Mouse (Mus musculus) layer of hippocampus, postnatal 14 days (tissue): ENCODE results near the gene E2f1. TPM values are rescaled to one million over a fixed set of nuclear protein-coding genes. Genes with fewer than 3 reads are reported as not detected.

ENCODE experiments used
- DNase-seq, 2 experiments: peaks; one replicate each; pipeline ENCODE4 v3.0.0; 2021 to 2022; ENCODE audit warnings: low spot score in 2 of 2, mixed read lengths in 1 of 2
- long read RNA-seq, 2 experiments: library from polyadenylated mRNA; stranded (forward); transcript quantifications; one replicate each; pipeline ENCODE4 v2.0.0; 2021
- total RNA-seq, 2 experiments: library from RNA; stranded (reverse); gene quantifications; 2 replicates each; pipeline ENCODE4 v1.2.3; 2021

The E2f1 gene
- total RNA-seq, result 1 to 10 TPM; 7.1 to 8.0 TPM
- long read RNA-seq, experiment 1, transcript E2f1-202 (7 exons, 2,732 nt), result major isoform, 15 of 22 reads
- long read RNA-seq, experiment 1, transcript E2f1-201 (7 exons, 2,755 nt), result minor isoform, 6 of 22 reads
- long read RNA-seq, experiment 1, partial matches to known transcripts, result 1 of 22 reads
- long read RNA-seq, experiment 1, other reads (novel, unspliced or antisense), result 0 of 22 reads
- long read RNA-seq, experiment 2, transcript E2f1-202 (7 exons, 2,732 nt), result major isoform, 17 of 25 reads
- long read RNA-seq, experiment 2, partial matches to known transcripts, result 3 of 25 reads
- long read RNA-seq, experiment 2, other reads (novel, unspliced or antisense), result 2 of 25 reads

DNA sequence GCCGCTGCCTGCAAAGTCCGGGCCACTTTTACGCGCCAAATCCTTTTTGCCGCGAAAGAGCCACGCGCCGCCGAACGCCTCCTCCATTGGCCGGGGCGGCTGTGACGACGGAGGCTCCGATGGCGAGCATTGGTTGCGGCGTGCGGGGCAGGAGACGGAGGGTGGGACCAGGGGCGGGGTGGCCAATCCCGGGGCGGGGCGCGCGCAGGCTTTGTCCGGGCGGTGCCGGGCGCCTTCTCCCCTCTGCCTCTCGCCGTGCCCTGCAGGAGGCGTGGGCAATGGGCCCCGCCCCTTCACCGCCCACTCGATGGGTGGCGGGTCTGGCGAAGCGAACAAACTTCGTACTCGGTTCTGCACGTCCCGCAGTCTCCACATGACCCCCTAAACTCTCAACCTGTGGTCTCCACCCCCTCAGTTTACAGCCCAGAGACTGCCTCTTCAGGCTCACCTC, at the start of gene E2f1:
Gene E2f1, minus strand, starts transcription at position 57 of the 451 bp plus-strand sequence.
- DNase-seq, result peak; percentile 90 to 95

DNA sequence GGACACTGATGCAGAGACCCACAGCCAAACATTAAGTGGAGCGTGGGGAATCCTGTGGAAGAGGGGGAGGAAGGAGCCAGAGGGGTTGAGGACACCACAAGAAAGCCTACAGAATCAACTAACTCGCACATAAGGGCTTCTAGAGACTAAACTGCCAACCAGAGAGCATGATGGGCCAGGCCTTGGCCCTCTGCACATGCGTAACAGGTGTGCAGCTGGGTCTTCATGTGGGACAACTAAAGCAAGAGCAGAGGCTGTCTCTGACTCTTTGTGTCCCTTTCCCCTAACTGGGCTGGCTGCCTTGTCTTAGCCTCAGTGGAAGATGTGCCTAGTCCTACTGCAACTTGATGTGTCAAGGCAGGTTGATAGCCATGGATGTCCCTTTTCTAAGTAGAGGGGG, 47.4 kb upstream of the E2f1 start:
- no peak for DNase-seq

DNA sequence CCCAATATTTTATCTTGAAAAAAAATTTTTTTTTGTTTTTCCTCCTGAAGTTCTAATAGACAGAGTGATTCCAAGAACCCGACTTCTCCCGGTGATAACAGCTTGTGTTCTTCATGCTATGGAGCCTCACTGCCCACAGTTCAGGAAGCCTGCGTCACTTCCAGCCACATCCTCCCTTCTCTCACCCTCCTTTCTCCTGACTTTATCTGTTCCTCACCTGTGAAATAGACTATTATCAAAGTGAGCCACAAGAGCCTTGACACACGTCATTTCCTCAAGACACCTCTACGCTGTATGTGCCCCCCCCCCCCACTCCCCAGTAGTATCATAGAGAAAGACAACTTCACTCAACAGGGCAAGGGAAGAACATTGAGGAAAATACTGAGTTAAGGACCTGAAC, 46.0 kb upstream of the E2f1 start:
- DNase-seq, result no peak

DNA sequence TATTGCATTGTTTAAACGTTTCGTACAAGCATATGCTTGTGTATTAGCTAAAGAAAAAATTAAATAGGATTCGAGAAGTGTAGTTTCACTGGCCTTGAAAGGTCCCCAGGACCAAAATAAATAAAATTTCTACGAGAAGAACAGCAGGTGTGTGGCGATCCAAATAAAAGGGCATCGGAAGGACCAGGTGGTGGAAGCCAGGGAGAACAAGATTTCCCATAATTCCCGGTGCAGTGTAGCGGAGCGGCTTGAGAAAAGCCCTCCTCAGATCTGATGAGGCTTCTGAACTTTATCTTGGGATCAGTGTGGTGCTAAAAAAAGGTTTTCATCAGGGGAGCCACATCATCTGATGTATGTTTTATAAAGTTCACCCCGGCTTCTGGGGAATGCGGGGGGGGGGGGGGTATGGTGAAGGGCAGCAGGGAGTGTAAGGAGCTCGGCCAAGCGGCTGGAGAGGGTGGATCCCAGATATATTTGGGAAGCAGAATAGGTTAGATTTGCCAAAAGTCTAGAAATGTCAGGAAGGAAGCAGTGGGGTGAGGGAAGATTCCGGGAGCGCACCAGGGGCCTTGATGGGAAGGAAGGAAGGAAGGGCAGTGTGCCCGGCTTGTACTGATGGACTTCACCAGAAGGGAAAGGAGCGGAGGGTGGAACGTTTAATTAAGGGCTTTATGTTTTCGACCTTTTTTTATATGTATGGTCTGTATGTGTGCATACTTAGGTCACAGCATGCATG, 45.3 kb upstream of the E2f1 start:
- DNase-seq, result no peak

DNA sequence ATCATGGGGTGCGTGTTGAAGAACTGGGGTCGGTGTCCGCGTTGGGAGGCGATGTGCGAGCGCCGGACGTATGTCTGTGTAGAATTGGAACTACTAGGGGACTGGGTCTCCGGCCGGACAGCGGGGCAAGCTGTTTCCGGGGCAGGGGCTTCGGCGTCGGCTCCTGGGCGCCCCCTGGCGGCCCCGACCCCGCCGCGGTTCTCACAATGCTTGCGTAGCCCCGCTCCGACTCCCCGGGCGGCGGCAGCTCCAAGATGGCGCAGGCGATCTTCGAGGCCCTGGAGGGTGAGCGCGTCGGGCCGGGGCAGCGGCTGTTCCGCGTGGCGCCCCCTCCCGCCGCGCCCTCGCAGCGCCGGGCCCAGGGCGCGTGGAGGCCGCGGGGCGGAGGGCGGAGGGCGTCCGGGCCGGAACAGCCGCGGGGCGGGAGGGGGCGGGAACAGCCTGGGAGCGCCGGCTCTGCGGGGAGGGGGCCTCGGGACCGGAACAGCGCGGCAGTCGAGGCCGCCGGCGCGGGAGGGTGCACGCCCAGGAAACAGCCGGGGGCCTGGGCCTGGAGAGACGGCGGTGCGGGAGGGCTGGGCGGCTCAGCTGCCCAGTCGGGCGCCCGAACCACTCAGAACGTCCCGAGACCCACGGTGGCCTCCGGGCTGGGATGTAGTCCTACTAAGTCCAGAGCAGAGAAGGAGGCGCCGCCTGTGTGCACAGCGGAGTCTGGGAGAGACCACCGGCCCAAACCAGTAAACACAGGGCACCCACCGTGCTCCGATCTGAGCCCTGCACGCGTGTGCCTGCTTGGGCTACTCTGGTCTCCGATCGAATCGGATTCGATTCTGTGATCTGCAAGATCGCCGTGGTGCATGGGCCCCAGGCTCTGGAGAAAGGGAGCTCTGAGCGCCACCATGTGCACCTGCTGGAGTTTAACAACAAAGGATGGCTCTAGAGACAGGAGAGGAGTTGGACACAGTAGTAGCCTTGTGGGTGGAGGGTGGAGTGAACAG, 43.7 kb upstream of the E2f1 start, which contains the start of the genes Zfp341 and 4930519P11Rik:
Gene Zfp341, plus strand, starts transcription at position 180 of the 998 bp plus-strand sequence.
Gene 4930519P11Rik, minus strand, starts transcription at position 320 of the 998 bp plus-strand sequence.
- peak; percentile 88 to 90 for DNase-seq

DNA sequence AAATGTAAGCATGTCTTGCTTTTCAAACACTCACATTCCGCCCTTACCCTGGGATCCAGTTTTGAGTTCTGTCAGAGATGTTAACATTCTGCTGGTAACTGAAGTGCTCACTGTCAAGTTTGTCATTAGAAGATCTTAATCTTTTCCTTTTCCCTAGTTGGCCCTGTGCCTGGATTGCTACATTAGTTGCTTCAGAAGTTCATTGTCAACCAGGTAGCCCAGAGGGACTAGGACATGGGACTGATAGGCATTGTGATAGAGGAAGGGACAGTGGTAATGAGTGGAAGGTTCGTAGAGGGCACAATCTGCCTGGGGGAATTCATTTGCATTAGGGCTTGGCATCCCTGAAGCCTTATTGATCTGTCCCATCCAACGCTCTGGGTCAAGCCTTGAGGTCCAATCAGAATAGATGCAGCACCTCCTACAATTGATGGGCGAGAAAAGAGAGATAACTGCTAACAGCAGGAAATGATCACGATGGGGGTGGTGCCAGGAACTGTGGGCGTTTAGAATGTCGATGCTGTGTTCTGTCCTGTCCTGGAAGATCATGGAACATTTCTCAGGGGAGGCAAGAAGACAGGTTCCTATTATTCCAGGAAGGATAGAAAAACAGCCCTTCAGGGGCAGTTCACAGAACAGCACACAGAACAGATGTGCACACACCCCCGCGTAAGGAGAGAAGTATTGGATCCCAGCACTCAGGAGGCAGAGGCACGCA, 39.5 kb upstream of the E2f1 start:
- no peak for DNase-seq

DNA sequence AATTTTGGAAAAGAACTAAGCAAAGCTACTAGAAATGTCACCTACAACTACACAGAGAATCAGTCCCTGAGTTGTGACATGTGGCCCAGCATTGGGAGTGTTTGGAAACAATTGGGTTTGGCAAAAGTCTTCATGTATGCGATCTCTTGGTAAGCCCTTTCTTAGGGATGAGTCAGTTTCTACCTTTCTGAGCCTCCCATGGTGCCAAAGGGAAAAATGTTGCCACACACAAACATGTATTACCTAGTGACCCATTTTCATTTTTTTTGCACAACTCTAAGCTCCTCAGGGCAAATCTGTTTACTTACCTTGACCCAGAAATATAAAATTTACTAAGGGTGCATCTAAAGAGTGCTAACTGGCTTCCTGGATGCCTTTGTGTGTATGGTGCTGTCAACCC, 37.3 kb upstream of the E2f1 start:
- DNase-seq, result no peak

DNA sequence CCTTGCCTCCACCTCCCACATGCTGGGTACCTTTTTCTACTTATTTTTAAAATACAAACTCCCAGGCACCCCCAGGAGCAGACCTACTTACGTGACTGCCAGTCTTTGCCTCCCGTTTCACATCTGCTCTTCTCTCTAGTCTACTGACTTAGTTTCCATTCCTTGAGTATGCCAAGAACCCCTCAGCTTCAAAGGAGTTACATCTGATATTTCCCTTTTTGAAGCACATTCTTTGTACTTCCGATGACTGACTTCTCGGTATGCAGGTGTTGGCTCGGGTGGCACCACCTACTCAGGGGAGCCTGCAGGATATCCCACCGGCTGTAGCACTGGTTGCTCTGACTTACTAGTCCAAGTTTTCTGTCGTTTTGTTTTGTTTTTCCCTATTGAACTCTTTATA, 34.5 kb upstream of the E2f1 start:
- no peak for DNase-seq

DNA sequence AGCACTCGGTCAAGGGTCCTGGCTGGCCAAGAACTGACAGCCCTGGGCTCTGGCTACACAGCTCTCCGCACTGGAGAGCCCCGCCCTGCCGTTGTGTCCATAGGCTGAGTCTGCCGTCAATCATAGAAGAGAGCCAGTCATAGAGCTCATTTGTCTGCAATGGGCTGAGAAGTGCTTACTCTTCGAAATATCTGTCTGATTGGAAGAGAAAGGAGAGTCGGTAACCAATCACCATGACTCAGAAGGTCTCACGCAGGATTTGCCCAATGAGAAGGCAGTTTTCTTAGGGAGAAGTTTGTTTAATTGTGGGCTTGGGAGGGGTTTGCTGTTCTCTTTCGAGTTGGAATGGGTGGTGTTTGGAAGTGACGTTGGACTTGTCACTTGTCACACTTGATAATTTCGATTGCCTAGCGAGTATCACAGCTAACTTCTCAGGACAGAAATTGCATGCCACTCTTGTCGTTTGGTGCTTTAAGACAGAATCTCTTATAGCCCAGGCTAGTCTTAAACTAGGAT, 34.0 kb upstream of the E2f1 start, which contains the start of gene Pxmp4:
Gene Pxmp4, minus strand, starts transcription at position 71 of the 516 bp plus-strand sequence.
- peak; percentile 99 to 100 for DNase-seq

DNA sequence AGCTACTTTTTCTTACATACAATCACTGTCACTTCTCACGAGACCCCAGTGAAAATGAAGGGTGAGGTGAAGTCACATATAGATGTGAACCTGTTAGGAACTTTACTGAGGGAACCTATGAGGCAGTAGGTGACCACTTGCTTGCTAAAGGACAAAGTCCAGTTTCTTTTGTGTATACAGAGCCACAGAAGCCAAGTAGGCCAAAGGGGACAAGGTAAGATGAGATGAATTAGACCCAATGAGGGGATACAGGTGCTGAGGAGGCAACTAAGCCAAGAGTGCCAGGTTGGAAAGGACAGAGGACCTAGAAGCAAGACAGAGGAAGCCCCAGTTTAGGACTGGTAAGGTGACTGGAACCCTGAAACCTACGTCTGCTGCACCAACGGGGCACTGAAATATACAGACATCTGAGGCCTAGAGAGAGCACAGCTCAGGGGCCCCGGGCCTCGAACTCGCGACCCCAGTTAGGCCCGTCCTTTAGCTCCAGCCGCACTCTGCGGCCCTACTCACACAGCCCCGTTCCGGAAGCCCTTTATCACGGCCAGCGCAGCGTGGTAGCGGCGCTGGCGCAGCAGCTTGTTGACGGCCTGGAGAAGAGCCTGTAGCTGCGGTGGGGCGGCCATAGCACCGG, 33.4 kb upstream of the E2f1 start:
- no peak for DNase-seq

DNA sequence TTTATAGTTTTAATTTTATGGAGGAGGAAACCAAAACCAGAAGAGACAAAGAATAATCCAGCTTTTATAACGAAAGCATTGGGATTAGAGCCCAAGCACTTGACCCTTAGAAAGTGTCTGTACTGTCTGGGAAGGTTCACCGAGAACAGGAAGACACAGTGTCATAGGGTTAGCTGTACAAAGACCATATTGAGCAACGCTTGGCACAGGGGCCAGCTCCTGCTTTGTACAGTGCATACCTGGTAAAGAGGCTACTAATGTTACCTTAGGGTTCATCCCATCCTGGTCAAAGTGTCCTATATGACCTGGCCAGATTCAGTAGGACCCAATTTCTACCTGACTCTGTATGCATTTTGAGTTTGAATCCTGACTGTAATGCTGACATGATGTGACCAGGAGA, 31.6 kb upstream of the E2f1 start:
- no peak for DNase-seq

DNA sequence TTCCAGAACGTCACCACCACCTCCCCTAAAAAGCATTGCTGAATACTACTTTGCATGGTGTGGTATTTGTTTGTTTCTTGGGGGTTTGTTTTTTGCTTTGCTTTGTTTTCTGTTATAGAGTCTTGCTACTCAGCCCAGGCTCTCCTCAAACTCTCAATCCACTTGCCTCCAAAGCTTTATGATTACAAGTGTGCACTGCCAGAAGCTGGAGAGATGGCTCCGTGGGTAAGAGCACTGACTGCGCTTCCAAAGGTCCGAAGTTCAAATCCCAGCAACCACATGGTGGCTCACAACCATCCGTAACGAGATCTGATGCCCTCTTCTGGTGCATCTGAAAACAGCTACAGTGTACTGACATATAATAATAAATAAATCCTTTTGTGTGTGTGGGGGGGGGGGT, 30.9 kb upstream of the E2f1 start:
- no peak for DNase-seq

DNA sequence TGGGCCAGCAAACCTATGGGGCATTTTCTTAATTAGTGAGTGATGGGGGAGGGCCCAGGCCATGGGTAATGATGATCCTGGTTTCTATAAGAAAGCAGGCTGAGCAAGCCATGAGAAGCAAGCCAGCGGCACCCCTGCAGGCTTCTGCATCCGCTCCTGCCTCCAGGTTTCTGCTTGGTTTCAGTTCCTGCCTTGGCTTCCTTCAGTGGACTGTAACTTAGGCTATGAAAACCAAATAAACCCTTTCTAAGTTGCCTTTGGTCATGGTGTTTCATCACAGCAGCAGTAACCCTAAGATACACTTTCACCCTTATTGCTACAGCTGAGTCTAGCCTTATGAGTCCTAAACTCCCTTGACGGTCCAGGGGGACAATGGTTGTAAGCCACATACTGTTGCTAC, 27.7 kb upstream of the E2f1 start:
- no peak for DNase-seq

DNA sequence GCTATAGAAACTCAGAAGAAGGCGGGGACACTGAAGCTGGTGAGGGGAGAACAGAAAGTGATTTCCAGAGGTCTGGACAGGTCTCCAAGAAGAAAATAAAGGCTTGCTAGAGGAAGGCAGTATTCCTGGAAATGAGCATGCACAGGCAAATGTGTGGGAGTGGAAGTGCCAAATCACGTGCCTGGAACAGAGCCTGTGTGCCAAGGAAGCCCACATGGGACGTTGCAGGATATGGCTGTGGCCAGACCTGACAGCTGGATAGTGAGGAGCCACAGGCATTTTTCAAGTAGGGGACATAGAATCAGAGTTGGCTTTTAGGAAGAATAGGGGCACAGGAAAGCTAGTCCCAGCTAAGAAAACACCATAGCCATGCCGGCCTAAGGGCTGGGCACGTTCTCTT, 26.1 kb upstream of the E2f1 start:
- no peak for DNase-seq

DNA sequence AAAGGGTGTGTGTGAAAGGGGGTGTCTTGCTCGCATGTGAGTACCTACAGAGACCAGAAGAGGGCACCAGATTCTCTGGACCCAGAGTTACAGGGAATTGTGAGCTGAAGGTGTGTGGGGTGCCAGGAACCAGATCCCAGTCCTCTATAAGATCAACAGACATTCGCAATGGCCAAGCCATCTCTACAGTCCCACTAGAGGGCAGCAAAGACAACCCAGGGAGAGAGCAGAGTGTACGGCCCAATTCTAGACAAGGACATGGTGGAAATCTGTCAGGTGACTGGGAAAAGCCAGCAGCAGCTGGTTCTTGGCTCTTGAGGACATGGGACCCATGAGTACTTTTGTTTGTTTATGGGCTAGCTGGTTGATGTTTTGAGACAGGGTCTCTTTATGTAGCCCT, 23.3 kb upstream of the E2f1 start:
- no peak for DNase-seq

DNA sequence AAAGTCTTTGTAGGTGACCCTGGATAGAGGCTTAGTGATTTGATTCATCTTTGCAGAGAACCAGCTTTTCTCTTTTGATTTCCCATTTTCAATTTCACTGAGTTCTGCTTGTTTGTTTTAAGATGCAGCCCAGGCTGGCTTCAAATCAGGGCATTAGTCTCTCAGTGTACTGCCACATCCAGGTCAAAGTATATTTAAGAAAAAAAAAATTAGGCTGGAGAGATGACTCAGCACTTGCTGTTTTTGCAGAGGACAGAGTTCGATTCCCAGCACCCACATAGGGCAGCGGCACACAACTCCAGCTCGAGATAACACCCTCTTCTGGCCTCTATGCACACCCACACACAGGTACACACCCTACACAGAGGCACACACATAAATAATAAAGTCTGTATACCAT, 21.5 kb upstream of the E2f1 start:
- no peak for DNase-seq

DNA sequence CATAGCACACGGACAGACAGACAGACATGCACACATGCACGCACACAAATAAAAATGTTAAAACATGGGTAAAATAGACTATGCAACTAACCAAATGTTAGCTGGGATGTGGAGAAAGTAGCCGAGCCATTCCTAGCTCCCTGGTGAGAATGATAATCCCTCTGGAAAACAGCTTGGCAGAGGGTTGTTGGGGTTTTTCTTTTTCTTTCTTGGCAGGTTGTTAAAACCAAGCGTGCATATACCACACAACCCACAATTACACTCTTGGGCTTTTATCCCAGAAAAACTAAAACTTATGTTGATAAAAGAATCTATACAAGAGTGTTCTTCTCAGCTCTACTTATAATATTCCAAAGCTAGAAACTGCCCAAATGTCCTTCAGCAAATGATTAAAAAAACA, 19.4 kb upstream of the E2f1 start:
- DNase-seq, result no peak

DNA sequence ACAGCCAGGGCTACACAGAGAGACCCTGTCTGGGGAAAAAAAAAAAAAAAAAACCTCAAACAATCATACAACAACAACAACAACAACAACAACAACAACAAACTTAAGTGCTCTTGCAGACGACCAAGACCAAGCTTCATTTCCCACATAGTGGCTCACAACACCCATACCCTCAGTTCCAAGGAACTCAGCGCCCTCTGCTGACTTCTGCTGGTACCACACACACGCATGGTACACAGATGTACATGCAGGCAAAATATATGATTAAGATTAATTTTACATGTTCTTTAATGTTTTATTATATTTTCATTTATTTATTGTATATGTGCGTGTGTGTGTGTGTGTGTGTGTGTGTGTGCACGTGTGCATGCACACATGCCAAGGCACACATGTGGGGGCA, 16.7 kb upstream of the E2f1 start:
- DNase-seq, result peak; percentile 37 to 61

DNA sequence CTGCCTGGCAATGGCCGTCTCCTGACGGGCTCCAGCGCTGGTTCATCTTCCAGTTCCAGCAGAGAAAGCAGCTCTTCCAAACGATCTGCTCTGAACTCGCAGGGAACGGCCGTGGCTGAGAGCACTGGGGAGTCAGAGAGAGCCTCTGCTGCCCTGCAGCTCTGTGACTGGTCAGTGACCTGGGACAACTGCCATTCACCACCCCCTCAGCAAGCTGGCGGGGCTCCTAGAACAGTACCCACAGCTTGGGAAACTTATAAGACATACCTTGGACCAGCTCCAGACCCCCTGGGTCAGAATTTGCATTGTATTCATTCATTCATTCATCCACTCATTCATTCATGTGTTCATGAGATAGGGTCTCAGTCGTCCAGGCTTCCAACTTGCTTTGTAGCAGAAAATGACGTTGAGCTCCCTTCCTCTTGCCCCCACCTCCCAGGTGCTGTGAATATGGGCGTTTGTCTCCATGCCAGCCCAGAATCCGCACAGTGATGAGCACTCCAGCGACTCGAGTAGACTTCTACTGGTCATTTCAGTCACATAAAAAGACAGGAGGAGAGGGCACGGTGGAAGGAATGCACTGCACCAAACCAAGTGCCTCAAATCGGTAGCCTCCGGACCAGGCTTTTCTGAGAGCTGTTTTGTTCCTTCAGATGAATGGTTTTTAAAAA, 15.4 kb upstream of the E2f1 start:
- no peak for DNase-seq
